Mouse (Mus musculus): ENCODE results near the gene Tspan11. TPM values are rescaled to one million over a fixed set of nuclear protein-coding genes. Genes with fewer than 3 reads are reported as not detected.

The Tspan11 gene
- total RNA-seq (2021) = 1 to 10 TPM; 1.3 to 1.5 TPM
- long read RNA-seq, full-length matches to known transcripts = 1 of 1 reads
- long read RNA-seq, partial matches to known transcripts = 0 of 1 reads
- long read RNA-seq, other reads (novel, unspliced or antisense) = 0 of 1 reads

GRCm38 (mm10) chr6:127887511-127888421 lies at the start of gene Tspan11:
TSS of gene Tspan11 (plus strand) at chr6:127887589.
- DNase-seq (ENCODE audit: low spot score in 2 of 2) = peak in 1 of 2 experiments; percentile 23

GRCm38 (mm10) chr6:127837910-127838309 lies 49.5 kb upstream of the Tspan11 start:
- no peak for DNase-seq (ENCODE audit: low spot score in 2 of 2)

- no peak for DNase-seq (ENCODE audit: low spot score in 2 of 2)
Observed at GRCm38 (mm10) chr6:127839538-127839937, 47.9 kb upstream of the Tspan11 start.

- peak in 1 of 2 experiments; percentile 51 for DNase-seq (ENCODE audit: low spot score in 2 of 2)
Observed at GRCm38 (mm10) chr6:127840171-127840570, 47.2 kb upstream of the Tspan11 start.

- no peak for DNase-seq (ENCODE audit: low spot score in 2 of 2)
Observed at GRCm38 (mm10) chr6:127841326-127841725, 46.1 kb upstream of the Tspan11 start.

- no peak for DNase-seq (ENCODE audit: low spot score in 2 of 2)
Observed at GRCm38 (mm10) chr6:127846521-127846920, 40.9 kb upstream of the Tspan11 start.

GRCm38 (mm10) chr6:127849496-127849895 lies 37.9 kb upstream of the Tspan11 start:
- DNase-seq (ENCODE audit: low spot score in 2 of 2) = no peak

- no peak for DNase-seq (ENCODE audit: low spot score in 2 of 2)
Observed at GRCm38 (mm10) chr6:127851611-127852010, 35.8 kb upstream of the Tspan11 start.

- no peak for DNase-seq (ENCODE audit: low spot score in 2 of 2)
Observed at GRCm38 (mm10) chr6:127853241-127853640, 34.1 kb upstream of the Tspan11 start.

GRCm38 (mm10) chr6:127853771-127854687 lies 33.4 kb upstream of the Tspan11 start:
- no peak for DNase-seq (ENCODE audit: low spot score in 2 of 2)

- no peak for DNase-seq (ENCODE audit: low spot score in 2 of 2)
Observed at GRCm38 (mm10) chr6:127854688-127855013, 32.7 kb upstream of the Tspan11 start.

- no peak for DNase-seq (ENCODE audit: low spot score in 2 of 2)
Observed at GRCm38 (mm10) chr6:127855711-127856295, 31.6 kb upstream of the Tspan11 start.

- DNase-seq (ENCODE audit: low spot score in 2 of 2) = no peak
Observed at GRCm38 (mm10) chr6:127861951-127862350, 25.4 kb upstream of the Tspan11 start.

GRCm38 (mm10) chr6:127865391-127865790 lies 22.0 kb upstream of the Tspan11 start:
- no peak for DNase-seq (ENCODE audit: low spot score in 2 of 2)

- DNase-seq (ENCODE audit: low spot score in 2 of 2) = no peak
Observed at GRCm38 (mm10) chr6:127868546-127868945, 18.8 kb upstream of the Tspan11 start.

- no peak for DNase-seq (ENCODE audit: low spot score in 2 of 2)
Observed at GRCm38 (mm10) chr6:127869121-127869520, 18.3 kb upstream of the Tspan11 start.

- no peak for DNase-seq (ENCODE audit: low spot score in 2 of 2)
Observed at GRCm38 (mm10) chr6:127870345-127871324, 16.8 kb upstream of the Tspan11 start.

GRCm38 (mm10) chr6:127871436-127871835 lies 16.0 kb upstream of the Tspan11 start:
- DNase-seq (ENCODE audit: low spot score in 2 of 2) = no peak

GRCm38 (mm10) chr6:127872581-127872980 lies 14.8 kb upstream of the Tspan11 start:
- DNase-seq (ENCODE audit: low spot score in 2 of 2) = no peak

- no peak for DNase-seq (ENCODE audit: low spot score in 2 of 2)
Observed at GRCm38 (mm10) chr6:127875883-127876282, 11.5 kb upstream of the Tspan11 start.

All from layer of hippocampus, adult 18-20 months (tissue).